Mouse (Mus musculus): ENCODE results near the gene Mcat.
A peak's percentile ranks its signal among the peaks of the same experiment; 100 is the strongest.

Mcat gene

GRCm38 (mm10) chr15:83576651-83577050 is 13.1 kb upstream of the Mcat start:
- no peak for DNase-seq (ENCODE audit: low read depth in 2 of 2, low spot score in 2 of 2)

DNA sequence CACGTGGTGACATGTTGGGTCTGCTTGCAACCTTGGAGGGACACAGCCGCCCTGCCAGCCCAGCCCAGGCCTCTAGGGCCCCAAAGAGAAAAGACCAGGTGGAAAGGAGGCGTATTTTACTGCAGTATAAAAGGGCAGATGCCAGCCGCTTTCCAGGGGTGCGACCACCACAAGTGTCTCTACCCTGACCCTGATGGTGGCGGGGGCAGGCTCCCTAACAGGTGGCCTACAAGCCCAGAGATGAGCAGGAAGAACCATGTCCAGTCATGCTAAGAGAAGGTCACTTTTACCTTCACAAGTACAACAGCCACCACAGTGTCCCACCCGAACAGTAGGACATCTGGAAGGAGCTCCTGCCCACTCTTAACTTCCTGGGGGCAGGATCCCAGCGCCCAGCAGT is 12.0 kb upstream of the Mcat start:
- DNase-seq (ENCODE audit: low read depth in 2 of 2, low spot score in 2 of 2), result no peak

- no peak for DNase-seq (ENCODE audit: low read depth in 2 of 2, low spot score in 2 of 2)
Measured at GRCm38 (mm10) chr15:83574731-83575351, 11.3 kb upstream of the Mcat start.

DNA sequence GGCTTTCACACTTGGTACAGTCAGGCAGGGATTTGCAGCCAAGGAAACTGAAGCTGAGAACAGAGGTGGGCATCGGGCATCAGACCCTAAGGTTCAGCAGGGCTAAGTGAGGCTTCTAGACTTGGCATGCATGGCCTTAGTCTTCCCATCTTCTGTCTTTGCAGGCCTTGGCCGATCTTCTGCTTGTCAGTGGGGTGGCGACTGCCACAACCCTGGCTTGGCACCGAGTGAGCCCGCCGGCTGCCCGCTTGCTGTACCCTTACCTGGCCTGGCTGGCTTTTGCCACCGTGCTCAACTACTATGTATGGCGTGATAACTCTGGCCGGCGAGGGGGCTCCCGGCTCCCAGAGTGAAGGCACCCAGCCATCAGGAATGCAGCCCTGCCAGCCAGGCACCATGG is 10.0 kb upstream of the Mcat start:
- DNase-seq (ENCODE audit: low read depth in 2 of 2, low spot score in 2 of 2), result no peak

DNA sequence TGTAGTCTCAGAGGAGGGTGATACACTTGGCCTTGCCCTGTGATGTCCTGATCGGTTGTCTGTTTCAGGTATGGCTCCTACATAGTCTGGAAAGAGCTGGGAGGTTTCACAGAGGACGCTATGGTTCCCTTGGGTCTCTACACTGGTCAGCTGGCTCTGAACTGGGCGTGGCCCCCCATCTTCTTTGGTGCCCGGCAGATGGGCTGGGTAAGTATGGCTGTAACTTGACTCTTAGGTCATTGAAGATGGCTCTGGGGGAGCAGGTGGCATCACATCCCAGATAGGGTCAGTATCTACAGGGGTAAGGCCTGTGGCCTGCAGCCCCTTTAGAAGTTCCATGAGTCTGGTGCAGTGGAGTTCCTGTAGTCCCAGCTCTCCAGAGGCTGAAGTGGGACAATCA is 8.5 kb upstream of the Mcat start:
- no peak for DNase-seq (ENCODE audit: low read depth in 2 of 2, low spot score in 2 of 2)

- DNase-seq (ENCODE audit: low read depth in 2 of 2, low spot score in 2 of 2), result no peak
Measured at GRCm38 (mm10) chr15:83571636-83572035, 8.0 kb upstream of the Mcat start.

DNA sequence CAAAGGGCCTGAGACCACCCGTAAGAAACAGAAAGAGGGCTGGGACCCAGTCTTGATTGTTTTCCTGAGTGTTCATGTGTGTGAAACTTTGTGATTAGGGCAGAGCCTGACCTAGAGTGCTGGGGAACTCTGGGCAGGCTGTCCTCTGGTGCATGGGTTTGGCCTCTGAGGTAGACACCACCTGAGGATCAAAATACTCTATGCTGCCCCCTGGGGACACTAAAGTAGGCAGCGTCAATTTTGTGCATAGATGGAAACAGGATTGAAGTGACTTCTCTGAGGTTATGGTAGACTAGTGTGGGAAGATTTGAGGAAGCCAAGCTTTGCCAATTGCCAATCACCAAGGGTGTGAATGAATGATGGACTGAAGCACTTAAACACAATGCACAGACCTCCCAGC is 7.1 kb upstream of the Mcat start:
- peak in 1 of 2 experiments; percentile 16 for DNase-seq (ENCODE audit: low read depth in 2 of 2, low spot score in 2 of 2)

- peak in 1 of 2 experiments; percentile 24 for DNase-seq (ENCODE audit: low read depth in 2 of 2, low spot score in 2 of 2)
Measured at GRCm38 (mm10) chr15:83569682-83570081, 6.1 kb upstream of the Mcat start.

- DNase-seq (ENCODE audit: low read depth in 2 of 2, low spot score in 2 of 2), result no peak
Measured at GRCm38 (mm10) chr15:83568544-83568943, 5.0 kb upstream of the Mcat start.

DNA sequence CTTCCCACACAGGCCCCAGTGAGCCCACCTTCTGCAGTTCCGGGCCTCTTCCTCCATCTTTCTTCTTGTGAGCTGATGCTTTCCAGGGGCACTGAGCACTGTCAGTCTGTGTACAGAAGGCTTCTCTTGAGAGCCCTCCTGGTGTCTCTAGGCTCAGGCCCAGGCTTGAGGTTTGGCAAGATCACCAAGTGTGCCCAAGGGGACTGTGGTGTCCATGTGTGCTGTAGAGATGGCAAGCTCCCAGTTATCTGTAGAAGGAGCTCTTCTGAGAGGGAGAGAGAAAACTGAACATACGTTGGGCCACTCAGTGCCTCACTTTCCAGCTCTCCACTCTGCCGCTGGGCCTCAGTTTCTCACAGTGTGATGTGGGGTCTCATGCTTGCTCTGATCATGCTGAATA is 4.1 kb upstream of the Mcat start:
- DNase-seq (ENCODE audit: low read depth in 2 of 2, low spot score in 2 of 2), result no peak

- no peak for DNase-seq (ENCODE audit: low read depth in 2 of 2, low spot score in 2 of 2)
Measured at GRCm38 (mm10) chr15:83566006-83566405, 2.4 kb upstream of the Mcat start.

GRCm38 (mm10) chr15:83565434-83565833 is 1.8 kb upstream of the Mcat start:
- no peak for DNase-seq (ENCODE audit: low read depth in 2 of 2, low spot score in 2 of 2)

DNA sequence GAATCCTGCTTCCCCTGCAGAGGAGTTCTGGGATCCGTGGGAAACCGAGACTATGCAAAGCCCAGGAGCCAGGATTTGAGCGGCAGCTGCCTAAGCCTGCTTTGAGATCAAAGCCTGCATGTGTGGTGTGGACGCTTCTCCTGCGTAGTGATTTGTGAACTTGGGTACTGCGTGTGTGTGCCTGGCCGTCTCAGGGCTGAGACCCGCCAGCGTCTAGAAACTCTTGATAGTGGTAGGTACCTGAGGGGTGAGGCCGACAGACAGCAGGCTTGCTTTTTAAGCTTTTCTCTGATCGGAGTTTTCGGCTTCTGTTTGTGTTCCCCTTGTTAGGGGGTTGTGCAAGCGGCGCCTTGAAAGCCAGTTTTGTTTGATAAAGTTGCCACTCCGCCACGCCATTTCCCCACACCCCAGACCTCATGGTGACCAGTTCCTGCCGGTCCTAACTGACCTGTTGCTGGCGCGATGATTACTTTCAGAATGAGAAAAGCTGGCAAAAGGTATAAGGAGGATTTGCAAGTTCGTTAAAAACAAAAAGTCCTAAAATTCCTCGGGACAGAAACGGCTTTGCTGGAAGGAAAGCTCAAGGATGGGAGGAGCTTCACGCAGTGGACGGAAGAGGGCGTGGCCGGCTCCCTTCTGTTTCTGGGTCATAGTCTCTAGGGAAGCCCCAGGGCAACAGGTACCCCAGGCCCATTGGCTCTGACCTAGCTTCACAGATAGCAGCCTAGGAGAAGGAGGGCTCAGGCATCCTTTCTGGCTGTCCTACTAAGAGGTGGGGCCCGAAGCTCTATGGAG is 467 bp upstream of the Mcat start:
- DNase-seq (ENCODE audit: low read depth in 2 of 2, low spot score in 2 of 2), result peak in 1 of 2 experiments; percentile 26

GRCm38 (mm10) chr15:83562626-83563270 is 839 bp downstream of the Mcat start:
- DNase-seq (ENCODE audit: low read depth in 2 of 2, low spot score in 2 of 2), result peak; percentile 62 to 74

GRCm38 (mm10) chr15:83560941-83561477 is 2.6 kb downstream of the Mcat start:
- no peak for DNase-seq (ENCODE audit: low read depth in 2 of 2, low spot score in 2 of 2)

DNA sequence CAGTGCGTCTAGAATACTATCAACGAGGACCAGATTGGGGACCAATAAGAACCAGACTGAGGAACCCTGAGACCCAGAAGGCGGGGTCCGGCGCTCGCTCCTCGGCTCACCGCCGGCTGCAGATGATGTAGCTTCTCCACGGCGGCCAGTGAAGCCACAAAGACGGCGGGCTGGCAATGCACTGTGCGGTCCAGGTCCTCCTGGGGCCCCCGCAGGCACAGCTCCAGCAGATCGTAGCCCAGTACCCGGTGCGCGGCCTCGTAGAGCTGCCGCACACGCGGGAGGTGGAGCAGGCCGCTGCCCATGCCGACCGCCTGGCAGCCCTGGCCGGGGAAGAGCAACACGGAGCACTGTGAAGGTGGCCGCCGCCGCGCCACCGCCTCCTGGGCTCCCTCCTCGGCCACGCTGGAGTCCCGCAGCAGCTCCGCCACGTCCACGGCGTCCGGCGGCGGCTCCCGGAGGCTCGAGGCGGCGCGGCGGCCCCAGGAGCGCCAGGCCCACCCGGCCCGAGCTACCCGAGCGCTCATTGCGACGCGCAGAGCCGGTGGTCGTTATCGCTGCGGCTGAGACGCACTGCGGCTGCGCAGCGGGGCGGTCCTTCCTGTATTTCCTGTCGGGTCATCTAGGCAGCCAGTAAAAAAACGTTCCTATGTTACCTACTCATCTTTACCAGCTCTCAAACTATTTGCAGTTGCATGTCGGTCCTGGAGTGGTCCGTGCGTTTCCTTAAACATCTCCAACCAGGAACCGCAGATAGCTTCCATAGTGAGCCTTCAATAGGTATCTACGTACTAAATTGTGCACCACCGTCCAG is 8.2 kb downstream of the Mcat start:
- peak; percentile 68 to 82 for DNase-seq (ENCODE audit: low read depth in 2 of 2, low spot score in 2 of 2)

DNA sequence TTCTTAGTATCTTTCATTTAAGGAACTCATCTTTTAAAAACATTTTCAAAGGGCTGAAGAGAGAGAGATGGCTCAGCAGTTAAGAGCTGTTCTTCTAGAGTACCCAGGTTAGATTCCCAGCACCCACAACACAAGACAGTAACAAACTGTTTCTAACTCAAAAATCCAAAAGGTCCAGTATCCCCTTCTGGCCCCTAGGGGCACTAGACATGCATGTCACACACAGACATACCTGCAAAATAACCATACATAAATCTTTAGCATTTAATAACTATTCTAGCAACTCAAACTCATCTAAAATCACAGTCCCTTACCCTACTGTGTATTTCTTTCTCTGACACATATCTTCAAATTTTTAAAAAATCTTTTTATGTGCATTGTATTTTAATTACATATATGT is 9.8 kb downstream of the Mcat start:
- DNase-seq (ENCODE audit: low read depth in 2 of 2, low spot score in 2 of 2), result no peak

GRCm38 (mm10) chr15:83550137-83550536 is 13.4 kb downstream of the Mcat start:
- no peak for DNase-seq (ENCODE audit: low read depth in 2 of 2, low spot score in 2 of 2)

DNA sequence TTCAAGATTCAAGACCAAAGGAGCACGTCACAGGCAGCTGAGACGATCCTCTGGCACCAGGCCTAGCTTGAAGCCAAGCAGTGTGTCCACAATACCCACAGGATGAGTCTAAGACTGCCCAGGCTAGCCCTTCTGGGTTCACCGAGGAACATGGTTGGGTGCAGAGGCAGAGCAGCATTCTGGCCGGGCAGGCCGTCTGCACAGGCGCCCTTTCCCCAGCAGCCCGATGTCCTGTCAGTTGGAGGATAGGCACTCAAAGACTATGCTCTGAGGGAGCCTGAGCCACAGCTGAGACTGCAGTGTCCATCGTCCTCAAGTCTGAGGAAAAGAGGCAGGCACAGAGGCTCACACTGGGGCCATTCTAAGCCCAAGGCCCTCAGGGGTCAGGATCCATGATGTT is 16.4 kb downstream of the Mcat start:
- DNase-seq (ENCODE audit: low read depth in 2 of 2, low spot score in 2 of 2), result no peak

GRCm38 (mm10) chr15:83546029-83546428 is 17.6 kb downstream of the Mcat start:
- DNase-seq (ENCODE audit: low read depth in 2 of 2, low spot score in 2 of 2), result no peak

DNA sequence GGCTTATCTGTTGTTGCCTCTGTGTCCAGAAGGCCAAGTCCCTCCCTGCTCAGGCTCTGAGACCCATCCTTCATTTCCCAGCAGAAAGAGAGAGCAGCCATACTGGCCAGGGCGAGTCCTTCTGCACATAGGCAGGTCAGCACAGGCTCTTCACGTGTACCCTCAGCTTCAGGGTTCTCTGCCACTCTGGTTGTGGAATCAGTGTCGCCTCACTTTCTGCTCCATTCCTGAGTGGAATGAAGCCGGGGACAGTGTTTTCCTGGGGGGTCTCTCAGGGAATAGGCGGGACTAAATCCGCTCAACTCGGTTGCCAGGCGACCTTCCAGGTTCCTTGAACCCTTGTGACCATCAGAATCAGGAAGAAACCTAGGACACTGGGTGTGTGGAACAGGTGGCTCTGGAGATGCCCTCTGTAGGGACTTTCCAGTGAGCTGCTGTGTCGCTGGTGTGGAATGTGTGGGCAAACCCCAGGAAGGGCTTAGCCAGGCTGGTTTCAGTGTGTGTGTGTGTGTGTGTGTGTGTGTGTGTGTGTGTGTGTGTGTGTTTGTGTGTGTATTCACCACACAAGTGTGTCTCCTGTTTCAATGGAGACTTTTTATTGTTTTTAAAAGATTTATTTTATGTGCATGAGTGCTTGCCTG is 21.8 kb downstream of the Mcat start:
- DNase-seq (ENCODE audit: low read depth in 2 of 2, low spot score in 2 of 2), result no peak

Data from CD8-positive naive resting alpha-beta T cell, adult 2 months (primary cell).